8 mouse cellular contexts compared by ENCODE assay signal in the genomic region with DNA sequence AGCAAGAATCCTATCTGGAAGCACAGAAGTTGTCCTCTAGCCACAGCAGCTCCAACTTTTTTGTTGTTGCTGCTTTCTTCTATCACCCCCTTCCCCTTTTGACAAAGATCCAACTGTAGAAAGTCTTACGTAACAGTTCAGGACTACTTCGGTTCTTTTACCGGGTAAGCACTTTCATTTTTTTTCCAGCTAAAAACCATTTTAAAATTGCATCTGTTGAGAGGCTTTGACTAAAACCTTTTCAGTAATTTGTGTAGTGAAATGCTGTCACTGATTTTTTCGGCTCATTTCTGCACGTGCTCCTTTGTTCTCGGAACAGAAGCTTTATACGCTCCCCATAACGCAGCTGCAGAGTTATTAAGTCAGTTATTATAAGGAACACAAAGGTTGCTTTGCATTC.
A peak's percentile ranks its signal among the peaks of the same experiment; 100 is the strongest.
DNase-seq lines count a peak whose midpoint lies in the region; ATAC-seq and TF ChIP-seq lines count a peak whose summit lies in the region.

No protein-coding gene starts in this region.

- H3ac ChIP-seq in C2C12 (ENCODE audit: control insufficient read depth, insufficient read length, low read depth), result peak overlapping the region; percentile 45

- H3K27ac ChIP-seq in forebrain, embryonic 13.5 days, result peak overlapping the region; percentile 95
- H3K27ac ChIP-seq in limb, embryonic 11.5 days (replicated peaks; ENCODE audit: low read depth, low read length), result peak overlapping the region; percentile 99
- H3K27ac ChIP-seq in midbrain, postnatal 0 days (ENCODE audit: low read depth, low read length), result peak overlapping the region; percentile 83

- no peak for TF ChIP-seq CTCF in C2C12 (IDR thresholded peaks at IDR 0.05; ENCODE audit: control insufficient read depth, insufficient read depth, insufficient read length)
- TF ChIP-seq CTCF in midbrain, postnatal 0 days (IDR thresholded peaks at IDR 0.05), result no peak

- peaks cover 25% of the 10 kb centered on the region for H3K4me1 ChIP-seq in forebrain, embryonic 13.5 days
- peaks cover 5% of the 10 kb centered on the region for H3K4me1 ChIP-seq in limb, embryonic 11.5 days (ENCODE audit: control insufficient read depth, insufficient read depth, low read length)
- H3K4me1 ChIP-seq in midbrain, postnatal 0 days (ENCODE audit: insufficient read depth, low read length), result no peaks in the 10 kb centered on the region

- no peaks in the 10 kb centered on the region for H3K9me3 ChIP-seq in forebrain, embryonic 13.5 days (replicated peaks)
- no peaks in the 10 kb centered on the region for H3K9me3 ChIP-seq in limb, embryonic 11.5 days (ENCODE audit: control insufficient read depth, low read length)
- H3K9me3 ChIP-seq in midbrain, postnatal 0 days (ENCODE audit: low read length), result no peaks in the 10 kb centered on the region

- peak overlapping the region; percentile 68 for H3K4me2 ChIP-seq in forebrain, embryonic 13.5 days
- H3K4me2 ChIP-seq in limb, embryonic 11.5 days (ENCODE audit: low read depth, severe bottlenecking), result peak overlapping the region; percentile 46; the same call in 1 of the 2 replicates
- peak overlapping the region; percentile 56 for H3K4me2 ChIP-seq in midbrain, postnatal 0 days (ENCODE audit: low read depth, low read length, poor library complexity, severe bottlenecking)

- peak overlapping the region; percentile 72 for H3K9ac ChIP-seq in forebrain, embryonic 13.5 days
- H3K9ac ChIP-seq in limb, embryonic 11.5 days (ENCODE audit: low read length), result peak overlapping the region; percentile 88
- H3K9ac ChIP-seq in midbrain, postnatal 0 days (replicated peaks; ENCODE audit: low read length, poor library complexity, severe bottlenecking), result peak overlapping the region; percentile 65

- 3% methylated on average over 8 of the region's 8 CpGs for WGBS in forebrain, embryonic 13.5 days
- 18% methylated on average over 8 of the region's 8 CpGs for WGBS in limb, embryonic 11.5 days
- WGBS in midbrain, postnatal 0 days, result 3% methylated on average over 8 of the region's 8 CpGs

- no peaks in the 10 kb centered on the region for H3K36me3 ChIP-seq in C2C12 (ENCODE audit: control insufficient read depth, insufficient read depth)
- no peaks in the 10 kb centered on the region for H3K36me3 ChIP-seq in forebrain, embryonic 13.5 days (ENCODE audit: poor library complexity, severe bottlenecking)
- H3K36me3 ChIP-seq in limb, embryonic 11.5 days (ENCODE audit: control insufficient read depth, insufficient read depth, low read length), result no peaks in the 10 kb centered on the region
- H3K36me3 ChIP-seq in midbrain, postnatal 0 days (ENCODE audit: insufficient read depth, low read length), result no peaks in the 10 kb centered on the region

- DNase-seq in adrenal gland, adult 2 months, result peak; percentile 27
- DNase-seq in adrenal gland, postnatal 14 days, result no peak
- no peak for DNase-seq in limb, embryonic 11.5 days (ENCODE audit: low spot score)
- DNase-seq in midbrain, postnatal 0 days (ENCODE audit: low spot score), result peak; percentile 57
- DNase-seq in ovary, postnatal 14 days (ENCODE audit: low spot score), result no peak
- no peak for DNase-seq in gastrocnemius, adult 8-10 months (ENCODE audit: low spot score in 2 of 2)

- peak; percentile 39 for ATAC-seq in forebrain, embryonic 13.5 days
- peak; percentile 13; the same call in 1 of the 2 replicates for ATAC-seq in limb, embryonic 11.5 days (ENCODE audit: insufficient number of reproducible peaks, low FRiP score, low TSS enrichment, low read depth)
- ATAC-seq in midbrain, postnatal 0 days (ENCODE audit: low FRiP score), result peak; percentile 32; the same call in 1 of the 2 replicates

- peaks cover 11% of the 10 kb centered on the region for H3K79me3 ChIP-seq in C2C12 (ENCODE audit: low read depth)

- no peaks in the 10 kb centered on the region for H3K27me3 ChIP-seq in C2C12 (ENCODE audit: control insufficient read depth, insufficient read depth, insufficient read length)
- no peaks in the 10 kb centered on the region for H3K27me3 ChIP-seq in forebrain, embryonic 13.5 days
- no peaks in the 10 kb centered on the region for H3K27me3 ChIP-seq in limb, embryonic 11.5 days (ENCODE audit: control insufficient read depth, insufficient read depth, low read length)
- H3K27me3 ChIP-seq in midbrain, postnatal 0 days (ENCODE audit: insufficient read depth, low read length), result no peaks in the 10 kb centered on the region

- peaks cover 26% of the 10 kb centered on the region for H3K79me2 ChIP-seq in C2C12 (ENCODE audit: control insufficient read depth, insufficient read depth)

- H3K4me3 ChIP-seq in C2C12 (ENCODE audit: insufficient read depth, poor library complexity, severe bottlenecking), result peak overlapping the region; percentile 38
- peak overlapping the region; percentile 51 for H3K4me3 ChIP-seq in forebrain, embryonic 13.5 days
- H3K4me3 ChIP-seq in limb, embryonic 11.5 days (ENCODE audit: low read depth, low read length), result peak overlapping the region; percentile 63
- H3K4me3 ChIP-seq in midbrain, postnatal 0 days (ENCODE audit: low read depth, low read length), result peak overlapping the region; percentile 50

TF ChIP-seq in C2C12, 6 proteins besides CTCF, POLR2A, EP300 and RAD21:
- no peak for TF ChIP-seq USF1 (IDR thresholded peaks at IDR 0.05; ENCODE audit: low read depth)
- TF ChIP-seq CEBPB (IDR thresholded peaks at IDR 0.05; ENCODE audit: low read depth), result peak; percentile 75
- peak; percentile 54 for TF ChIP-seq MAX (IDR thresholded peaks at IDR 0.05)

Comparison
In these comparisons a context has a peak if more than half of its experiments do, and no peak if none do; other contexts are left out.
1. DNase-seq: peak in adrenal gland, adult 2 months (single experiment) and midbrain, postnatal 0 days (single experiment); none in adrenal gland, postnatal 14 days (single experiment), limb, embryonic 11.5 days (single experiment), ovary, postnatal 14 days (single experiment) and gastrocnemius, adult 8-10 months (0 of 2).
2. Peak in every context shown above with its lines, with median percentiles within 50 percentile points of each other: H3K4me3 ChIP-seq, ATAC-seq, H3K27ac ChIP-seq, H3K4me2 ChIP-seq and H3K9ac ChIP-seq.